Mouse (Mus musculus): ENCODE measurements at regions not wholly inside any gene's neighbourhood (a gene's known extent, or its start where the extent isn't known, plus 50 kb on each side); places are given as distances from the start of the nearest gene placed in this dataset.
A peak's percentile ranks its signal among the peaks of the same experiment; 100 is the strongest.

- H3K79me2 ChIP-seq (ENCODE audit: control insufficient read depth, insufficient read depth), result no peaks in the 10 kb centered on the region
- H3K4me2 ChIP-seq (ENCODE audit: low read depth), result peak overlapping the region; percentile 65
- no peaks in the 10 kb centered on the region for H3K36me3 ChIP-seq (ENCODE audit: control insufficient read depth, insufficient read depth)
- H3ac ChIP-seq (ENCODE audit: control insufficient read depth, insufficient read length), result no peak overlapping the region
- TF ChIP-seq MYOG (IDR thresholded peaks at IDR 0.05; ENCODE audit: control insufficient read depth in 1 of 3, insufficient read depth in 1 of 3, insufficient read length in 2 of 3, low read depth in 2 of 3), result no peak
- TF ChIP-seq E2F4 (IDR thresholded peaks at IDR 0.05; ENCODE audit: insufficient read depth), result no peak
- no peak for TF ChIP-seq MAX (IDR thresholded peaks at IDR 0.05; ENCODE audit: low read depth)
- no peaks in the 10 kb centered on the region for H3K27me3 ChIP-seq (ENCODE audit: control insufficient read depth, insufficient read depth, insufficient read length)
- no peak overlapping the region for H3K4me3 ChIP-seq
These were observed 1169.1 kb downstream of the Zfp704 start for GRCm38 (mm10) chr3:8440701-8441365.
